Mouse (Mus musculus) liver, embryonic 14.5 days (tissue): ENCODE measurements around the gene Mmp7. TPM values are rescaled to one million over a fixed set of nuclear protein-coding genes. Genes with fewer than 3 reads are reported as not detected.

ENCODE experiments used
- ATAC-seq: fragments of 200-750 bp; cut with Nextera tagmentation; 2 replicates; pipeline ENCODE4 v1.8.0; 2017; ENCODE audit warnings: moderate number of reproducible peaks, mild to moderate bottlenecking, moderate library complexity; ENCODE audit not compliant: insufficient read depth
- DNase-seq, 3 experiments: peaks; one replicate each; pipeline ENCODE4 v3.0.0-alpha.2; 2012 to 2013; ENCODE audit warnings: low read depth in 3 of 3, low spot score in 3 of 3
- H3K27ac ChIP-seq: fragments of 300-500 bp; sonication (generic); 2 replicates; pipeline ENCODE4 v1.5.1; 2014; ENCODE audit warnings: moderate library complexity, mild to moderate bottlenecking, control low read depth, inconsistent platforms
- H3K27me3 ChIP-seq: fragments of 300-500 bp; sonication (generic); 2 replicates; pipeline ENCODE4 v1.6.1; 2014; ENCODE audit warnings: mild to moderate bottlenecking, low read length, moderate library complexity; ENCODE audit not compliant: control insufficient read depth, insufficient read depth
- H3K36me3 ChIP-seq: fragments of 300-500 bp; sonication (generic); replicated peaks from 2 replicates; pipeline ENCODE4 v1.6.1; 2014; ENCODE audit warnings: low read depth; ENCODE audit not compliant: control insufficient read depth, insufficient read depth
- H3K4me1 ChIP-seq, 2 experiments: fragments of 200-500 bp in 1 of 2; fragments of 300-500 bp in 1 of 2; sonication (generic) in 1 of 2; replicated peaks; 2 replicates each; pipeline ENCODE4 v1.6.1; 2012 to 2014; ENCODE audit warnings: antibody characterized with exemption in 1 of 2, inconsistent platforms in 1 of 2, low read length in 1 of 2; ENCODE audit not compliant: control insufficient read depth in 2 of 2, insufficient read depth in 2 of 2
- H3K4me2 ChIP-seq: fragments of 300-500 bp; sonication (generic); 2 replicates; pipeline ENCODE4 v1.6.1; 2014; ENCODE audit warnings: low read depth, mild to moderate bottlenecking, control low read depth, moderate library complexity
- H3K4me3 ChIP-seq, 2 experiments: fragments of 200-500 bp in 1 of 2; fragments of 300-500 bp in 1 of 2; sonication (generic) in 1 of 2; 2 replicates each; pipeline ENCODE4 v1.5.1; 2012 to 2014; ENCODE audit warnings: low read depth in 2 of 2, low read length in 2 of 2, mild to moderate bottlenecking in 2 of 2, control low read depth in 1 of 2, inconsistent platforms in 1 of 2, moderate library complexity in 1 of 2; ENCODE audit not compliant: insufficient read depth in 1 of 2
- H3K9ac ChIP-seq: fragments of 300-500 bp; sonication (generic); replicated peaks from 2 replicates; pipeline ENCODE4 v1.6.1; 2014; ENCODE audit warnings: mild to moderate bottlenecking, control low read depth, moderate library complexity
- H3K9me3 ChIP-seq: fragments of 300-500 bp; sonication (generic); 2 replicates; pipeline ENCODE4 v1.6.1; 2016; ENCODE audit warnings: low read length, mixed read lengths; ENCODE audit not compliant: control insufficient read depth
- CTCF ChIP-seq: IDR thresholded peaks from 2 replicates; pipeline ENCODE4 v1.5.1; 2016; ENCODE audit warnings: antibody characterized with exemption, low read depth, control low read depth
- EP300 ChIP-seq: IDR thresholded peaks from 2 replicates; pipeline ENCODE4 v1.6.1; 2016; ENCODE audit warnings: antibody characterized with exemption, low read depth
- WGBS: fragments of 180-500 bp; shearing (Covaris S2); extraction: QIAGEN DNeasy Blood & Tissue Kit; methylation state at CpG from one replicate; pipeline ENCODE4 v1.1.7; 2014; ENCODE audit not compliant: insufficient replicate concordance; 5-methylcytosine and 5-hydroxymethylcytosine counted together
- polyA plus RNA-seq, 2 experiments: library from polyadenylated mRNA; depleted of rRNA in 1 of 2; stranded (reverse) in 1 of 2; unstranded in 1 of 2; fragments of >200 nt; fragmentation: Nextera tagmentation in 1 of 2; extraction: Ambion mirVana in 1 of 2; gene quantifications; 2 replicates each; pipeline versions ENCODE4 v1.2.1 to v1.2.3; 2012 to 2014

Mmp7 gene
- polyA plus RNA-seq, 2 experiments = not detected

DNA sequence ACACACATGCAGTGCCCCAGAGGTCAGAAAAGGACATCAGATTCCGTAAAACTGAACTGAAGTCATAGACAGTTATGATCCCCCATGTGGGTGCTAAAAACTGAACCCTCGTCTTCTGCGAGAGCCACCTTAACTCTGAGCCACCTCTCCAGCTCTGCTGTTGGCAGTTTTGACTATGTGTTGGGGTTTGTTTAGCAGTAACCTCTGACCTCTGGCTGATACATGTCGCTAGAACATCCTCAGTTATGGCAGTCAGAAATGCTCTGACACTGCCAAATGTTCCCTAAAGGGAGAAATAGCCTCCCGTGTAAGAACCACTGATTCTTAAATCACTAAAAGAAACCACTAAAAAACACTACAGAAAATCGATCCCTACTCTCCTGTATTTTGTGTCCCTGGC is 16.8 kb downstream of the Mmp7 start:
- Histone ChIP-seq H3K4me2 (no peak overlapping the region), H3K9ac (no peak overlapping the region), H3K9me3 (no peaks in the 10 kb centered on the region), H3K4me1 (no peaks in the 10 kb centered on the region), H3K4me3 (no peak overlapping the region), H3K27ac (no peak overlapping the region), H3K36me3 (no peaks in the 10 kb centered on the region), H3K27me3 (no peaks in the 10 kb centered on the region)
- TF ChIP-seq CTCF (no peak), EP300 (no peak)
- DNase-seq = no peak
- 50% methylated on average over 6 of the region's 6 CpGs for WGBS
- ATAC-seq = no peak

DNA sequence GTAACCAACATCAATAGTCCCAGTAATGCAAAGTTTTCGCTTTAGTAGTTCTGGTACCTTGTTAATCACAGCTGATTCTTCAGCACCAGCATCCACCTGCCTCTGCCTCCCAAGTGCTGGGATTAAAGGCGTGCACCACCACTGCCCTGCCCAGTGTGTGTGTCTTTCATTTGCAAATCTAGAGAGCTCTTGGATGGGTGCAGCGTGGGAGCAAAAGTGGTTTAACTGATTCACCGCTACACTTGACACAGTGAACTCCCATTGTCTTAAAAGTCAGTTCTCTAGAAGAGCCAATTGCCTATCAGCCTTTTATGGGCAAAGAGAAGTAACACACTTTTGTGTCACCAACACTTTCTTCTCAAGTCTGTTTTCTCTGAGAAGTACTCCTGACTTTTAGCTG is 19.3 kb downstream of the Mmp7 start:
- 58% methylated on average over 4 of the region's 4 CpGs for WGBS
- DNase-seq (no peak), ATAC-seq (no peak)
- Histone ChIP-seq H3K9ac (no peak overlapping the region), H3K4me1 (no peaks in the 10 kb centered on the region), H3K27ac (no peak overlapping the region), H3K36me3 (no peaks in the 10 kb centered on the region), H3K4me2 (no peak overlapping the region), H3K27me3 (no peaks in the 10 kb centered on the region), H3K9me3 (no peaks in the 10 kb centered on the region), H3K4me3 (no peak overlapping the region)
- TF ChIP-seq CTCF (no peak), EP300 (no peak)

DNA sequence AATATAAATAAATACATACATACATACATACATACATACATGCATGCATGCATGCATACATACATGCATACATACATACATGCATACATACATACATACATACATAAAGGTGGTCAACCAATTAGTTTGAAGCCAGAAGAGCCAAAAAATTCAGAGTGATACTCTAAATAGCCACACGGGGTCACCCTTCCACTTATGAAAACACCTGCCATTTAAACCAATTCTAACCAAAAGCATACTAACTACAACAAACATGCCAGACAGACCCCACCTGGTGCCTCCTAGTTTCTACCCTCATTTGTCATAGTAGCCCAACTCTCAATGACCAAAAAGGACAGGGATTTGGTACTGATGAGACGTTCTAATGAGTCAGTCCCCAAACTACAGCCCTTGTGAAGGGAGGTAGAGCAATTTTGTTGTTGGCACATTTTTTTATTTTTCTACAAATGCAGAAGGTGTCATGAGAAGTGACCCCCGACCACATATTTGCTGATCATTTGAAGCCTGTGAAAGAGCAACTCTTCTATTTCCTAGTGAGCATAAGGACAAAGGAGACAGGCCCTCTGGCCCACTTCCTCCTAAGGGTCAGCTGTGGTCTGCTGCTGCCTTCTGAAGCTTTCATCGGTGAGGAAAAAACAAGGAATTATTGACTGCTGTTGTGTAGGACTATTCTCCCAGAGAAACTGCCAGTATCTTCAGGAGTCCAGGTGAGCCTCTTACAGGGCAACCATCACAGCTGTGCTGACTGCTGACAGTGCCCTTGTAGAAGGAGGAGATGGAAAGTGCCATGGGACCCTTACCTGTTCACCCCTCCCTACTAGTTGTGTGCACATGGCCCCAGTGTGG is 22.4 kb downstream of the Mmp7 start:
- Histone ChIP-seq H3K9me3 (no peaks in the 10 kb centered on the region), H3K27me3 (no peaks in the 10 kb centered on the region), H3K4me3 (no peak overlapping the region), H3K9ac (no peak overlapping the region), H3K4me1 (no peaks in the 10 kb centered on the region), H3K27ac (no peak overlapping the region), H3K36me3 (no peaks in the 10 kb centered on the region), H3K4me2 (no peak overlapping the region)
- no peak for TF ChIP-seq EP300
- peak; percentile 51; the same call in 1 of the 2 replicates for TF ChIP-seq CTCF
- 21% methylated on average over 4 of the region's 4 CpGs for WGBS
- ATAC-seq = no peak
- DNase-seq = peak; percentile 14 to 41 (median 20)

GRCm38 (mm10) chr9:7714908-7715175 is 23.0 kb downstream of the Mmp7 start:
- WGBS = 63% methylated on average over 2 of the region's 2 CpGs
- no peaks in the 10 kb centered on the region for H3K4me1 ChIP-seq
- H3K4me3 ChIP-seq = no peak overlapping the region
- TF ChIP-seq EP300 (no peak), CTCF (no peak)
- DNase-seq = no peak
- H3K27ac ChIP-seq = no peak overlapping the region
- no peaks in the 10 kb centered on the region for H3K36me3 ChIP-seq
- no peaks in the 10 kb centered on the region for H3K9me3 ChIP-seq
- H3K9ac ChIP-seq = no peak overlapping the region
- H3K27me3 ChIP-seq = no peaks in the 10 kb centered on the region
- ATAC-seq = no peak
- no peak overlapping the region for H3K4me2 ChIP-seq

GRCm38 (mm10) chr9:7721543-7721942 is 29.7 kb downstream of the Mmp7 start:
- DNase-seq = no peak
- Histone ChIP-seq H3K27ac (no peak overlapping the region), H3K4me2 (no peak overlapping the region), H3K4me1 (no peaks in the 10 kb centered on the region), H3K9me3 (no peaks in the 10 kb centered on the region), H3K27me3 (no peaks in the 10 kb centered on the region), H3K36me3 (no peaks in the 10 kb centered on the region), H3K9ac (no peak overlapping the region), H3K4me3 (no peak overlapping the region)
- 72% methylated on average over 1 of the region's 1 CpGs for WGBS
- TF ChIP-seq EP300 = no peak
- TF ChIP-seq CTCF = no peak
- no peak for ATAC-seq
